Mouse (Mus musculus) intestine, embryonic 16.5 days (tissue): Measurements from ENCODE around the gene Gm17555. TPM values are rescaled to one million over a fixed set of nuclear protein-coding genes. Genes with fewer than 3 reads are reported as not detected.

Experiments used
- ATAC-seq: fragments of 200-750 bp; cut with Nextera tagmentation; 2 replicates; pipeline ENCODE4 v1.8.0; 2017; ENCODE audit warnings: moderate TSS enrichment, moderate library complexity
- H3K27ac ChIP-seq: fragments of 300-500 bp; sonication (generic); 2 replicates; pipeline ENCODE4 v1.5.1; 2014; ENCODE audit warnings: mild to moderate bottlenecking, low read length
- H3K27me3 ChIP-seq: fragments of 300-500 bp; sonication (generic); replicated peaks from 2 replicates; pipeline ENCODE4 v1.6.1; 2014; ENCODE audit warnings: low read length, control low read depth, mixed read lengths; ENCODE audit not compliant: control insufficient read depth, insufficient read depth
- H3K36me3 ChIP-seq: fragments of 300-500 bp; sonication (generic); 2 replicates; pipeline ENCODE4 v1.6.1; 2014; ENCODE audit warnings: low read length, control low read depth; ENCODE audit not compliant: control insufficient read depth, insufficient read depth
- H3K4me1 ChIP-seq: fragments of 300-500 bp; sonication (generic); 2 replicates; pipeline ENCODE4 v1.6.1; 2014; ENCODE audit warnings: low read length, control low read depth, mixed read lengths; ENCODE audit not compliant: control insufficient read depth, insufficient read depth
- H3K4me2 ChIP-seq: fragments of 300-500 bp; sonication (generic); 2 replicates; pipeline ENCODE4 v1.6.1; 2014; ENCODE audit warnings: low read depth, low read length, control low read depth
- H3K4me3 ChIP-seq: fragments of 300-500 bp; sonication (generic); 2 replicates; pipeline ENCODE4 v1.5.1; 2014; ENCODE audit warnings: mild to moderate bottlenecking, low read length
- H3K9ac ChIP-seq: fragments of 300-500 bp; sonication (generic); 2 replicates; pipeline ENCODE4 v1.6.1; 2014; ENCODE audit warnings: low read depth, low read length
- H3K9me3 ChIP-seq: fragments of 300-500 bp; sonication (generic); 2 replicates; pipeline ENCODE4 v1.6.1; 2016; ENCODE audit warnings: low read length, control low read depth; ENCODE audit not compliant: control insufficient read depth
- whole genome bisulfite sequencing: fragments of 180-500 bp; shearing (Covaris S2); extraction: QIAGEN DNeasy Blood & Tissue Kit; methylation state at CpG from one replicate; pipeline ENCODE4 v1.1.7; 2014; 5-methylcytosine and 5-hydroxymethylcytosine counted together
- polyA plus RNA-seq: library from polyadenylated mRNA; unstranded; fragments of >200 nt; fragmentation: Nextera tagmentation; extraction: Ambion mirVana; gene quantifications from 2 replicates; pipeline ENCODE4 v1.2.1, GENCODE M21; 2015

Gm17555 gene
- polyA plus RNA-seq, 1 experiment from 2014 or later, result not detected

DNA sequence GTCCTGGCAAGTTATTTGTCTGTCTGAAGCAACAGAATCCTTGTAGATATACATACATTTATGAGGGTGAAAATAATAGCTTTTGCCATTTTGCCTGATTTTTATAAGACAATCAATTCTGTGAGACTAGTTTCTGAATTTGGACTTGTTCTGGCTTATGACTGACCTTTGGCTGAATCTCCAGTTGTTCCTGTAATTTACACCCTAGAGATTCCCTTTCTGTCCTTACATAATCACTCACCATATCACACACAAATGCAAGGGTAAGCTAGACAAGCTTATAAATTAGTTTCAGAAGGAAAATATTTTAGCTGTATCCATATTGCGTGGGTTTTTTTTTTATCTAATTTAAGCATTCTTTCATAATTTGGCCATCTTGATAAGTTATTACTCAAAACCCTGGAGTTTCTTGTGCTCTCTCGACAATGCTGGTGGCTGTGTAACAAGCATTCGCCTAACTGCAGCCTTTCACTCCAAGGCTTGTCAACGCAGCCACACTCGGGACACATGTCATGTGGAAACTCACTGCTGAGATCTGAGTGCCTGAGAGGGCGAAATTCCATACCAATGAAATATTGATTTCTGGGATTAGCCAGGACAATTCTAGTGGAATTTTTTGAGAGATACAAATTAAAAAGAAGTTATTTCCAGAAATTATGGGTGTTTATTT lies 3.8 kb upstream of the Gm17555 start:
- H3K9ac ChIP-seq, result no peak overlapping the region
- H3K27me3 ChIP-seq, result no peaks in the 10 kb centered on the region
- no peaks in the 10 kb centered on the region for H3K36me3 ChIP-seq
- H3K4me1 ChIP-seq, result no peaks in the 10 kb centered on the region
- no peak for ATAC-seq
- no peak overlapping the region for H3K27ac ChIP-seq
- 0 out of 2 replicates have a peak, but pooled peaks cover 2% of the 10 kb centered on the region for H3K9me3 ChIP-seq
- H3K4me3 ChIP-seq, result no peak overlapping the region
- H3K4me2 ChIP-seq, result no peak overlapping the region
- WGBS, result 84% methylated on average over 6 of the region's 6 CpGs

DNA sequence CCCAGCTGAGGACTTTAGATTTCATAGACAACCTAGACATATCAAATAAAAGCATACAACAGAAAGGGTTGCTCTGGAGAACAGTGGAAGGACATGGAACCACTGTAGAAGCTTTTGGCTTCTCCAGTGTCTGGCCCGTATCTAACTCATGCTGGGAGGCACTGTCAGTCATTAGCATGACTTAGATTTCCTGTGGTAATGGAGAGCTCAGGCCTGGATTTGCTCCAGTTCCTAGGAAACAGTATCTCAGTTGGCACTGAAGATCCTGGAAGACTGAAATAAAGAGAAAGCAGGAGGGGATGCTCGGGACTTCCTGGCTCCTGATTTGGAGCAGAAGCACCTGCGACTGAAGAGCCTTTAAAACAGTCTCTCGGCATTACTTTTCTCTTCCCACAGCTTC lies 12.7 kb downstream of the Gm17555 start:
- H3K9me3 ChIP-seq, result no peaks in the 10 kb centered on the region
- H3K9ac ChIP-seq, result no peak overlapping the region
- H3K27me3 ChIP-seq, result no peaks in the 10 kb centered on the region
- ATAC-seq, result no peak
- 72% methylated on average over 4 of the region's 4 CpGs for WGBS
- H3K4me1 ChIP-seq, result no peaks in the 10 kb centered on the region
- H3K36me3 ChIP-seq, result no peaks in the 10 kb centered on the region
- H3K27ac ChIP-seq, result no peak overlapping the region
- H3K4me2 ChIP-seq, result no peak overlapping the region
- H3K4me3 ChIP-seq, result no peak overlapping the region

DNA sequence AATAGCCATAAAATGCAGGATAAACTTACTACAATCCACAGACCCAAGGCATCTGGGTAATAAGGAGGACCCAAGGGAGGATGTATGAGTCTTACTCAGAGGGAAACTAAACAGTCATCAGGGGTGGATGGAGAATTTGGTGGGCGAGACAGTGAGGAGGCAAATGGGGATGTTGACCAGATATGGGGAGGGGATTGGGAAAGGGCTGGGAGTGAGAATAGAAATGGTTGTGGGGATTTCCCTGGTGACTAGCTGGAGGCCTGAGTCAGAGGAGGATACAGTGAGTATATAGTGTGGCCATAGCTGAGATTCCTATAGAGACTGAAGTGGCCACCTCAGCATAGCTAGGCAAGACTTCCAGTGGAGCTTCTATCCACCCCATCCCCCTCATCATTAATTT lies 16.8 kb downstream of the Gm17555 start:
- H3K36me3 ChIP-seq, result no peaks in the 10 kb centered on the region
- WGBS, result 72% methylated on average over 1 of the region's 1 CpGs
- ATAC-seq, result no peak
- H3K9ac ChIP-seq, result no peak overlapping the region
- H3K27me3 ChIP-seq, result no peaks in the 10 kb centered on the region
- H3K4me1 ChIP-seq, result no peaks in the 10 kb centered on the region
- no peaks in the 10 kb centered on the region for H3K9me3 ChIP-seq
- H3K4me2 ChIP-seq, result no peak overlapping the region
- no peak overlapping the region for H3K27ac ChIP-seq
- no peak overlapping the region for H3K4me3 ChIP-seq

DNA sequence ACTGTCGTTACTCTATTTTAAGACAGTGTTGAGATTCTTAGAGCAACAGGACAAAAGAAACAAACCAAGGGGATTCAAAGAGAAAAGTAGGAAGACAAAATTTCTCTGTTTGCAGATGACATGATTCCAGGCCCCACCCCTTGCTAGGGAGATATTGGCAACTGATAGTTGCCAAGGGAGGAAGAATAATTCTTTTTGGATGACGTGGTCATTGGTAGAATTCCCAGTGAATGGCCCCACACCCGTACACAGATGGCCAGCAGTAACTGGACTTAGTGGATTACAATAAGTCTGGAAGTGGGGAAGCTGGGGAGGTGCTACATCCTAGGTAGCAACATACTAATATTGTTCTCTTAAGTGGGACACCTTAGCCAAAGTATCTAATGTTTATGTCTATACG lies 22.0 kb downstream of the Gm17555 start:
- Histone ChIP-seq H3K36me3 (no peaks in the 10 kb centered on the region), H3K4me1 (no peaks in the 10 kb centered on the region), H3K27me3 (no peaks in the 10 kb centered on the region), H3K4me2 (no peak overlapping the region), H3K4me3 (no peak overlapping the region), H3K27ac (no peak overlapping the region), H3K9me3 (no peaks in the 10 kb centered on the region), H3K9ac (no peak overlapping the region)
- WGBS, result 77% methylated on average over 4 of the region's 4 CpGs
- no peak for ATAC-seq

DNA sequence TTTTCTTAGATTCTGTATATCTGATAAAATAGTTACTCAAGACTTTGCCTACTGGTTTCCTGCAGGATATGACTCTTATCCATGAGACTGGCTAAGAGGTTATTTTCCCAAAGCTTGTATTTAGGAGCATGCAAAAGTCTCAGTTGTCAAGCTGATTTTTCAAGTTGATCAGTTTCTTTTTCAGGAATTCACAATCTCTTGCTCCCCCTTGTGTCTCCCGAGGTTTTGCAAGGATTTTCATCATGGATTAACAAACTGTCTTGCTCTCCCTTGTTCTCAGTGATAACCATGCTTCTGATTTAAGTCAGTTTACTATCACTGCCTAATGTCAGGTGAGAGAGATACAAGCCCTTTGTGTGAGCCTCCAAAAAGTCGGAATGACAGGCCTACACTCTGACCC lies 30.5 kb downstream of the Gm17555 start:
- Histone ChIP-seq H3K36me3 (no peaks in the 10 kb centered on the region), H3K4me3 (no peak overlapping the region), H3K9ac (no peak overlapping the region), H3K27ac (no peak overlapping the region), H3K27me3 (no peaks in the 10 kb centered on the region), H3K4me1 (no peaks in the 10 kb centered on the region), H3K9me3 (no peaks in the 10 kb centered on the region), H3K4me2 (no peak overlapping the region)
- 34% methylated on average over 2 of the region's 2 CpGs for WGBS
- no peak for ATAC-seq

DNA sequence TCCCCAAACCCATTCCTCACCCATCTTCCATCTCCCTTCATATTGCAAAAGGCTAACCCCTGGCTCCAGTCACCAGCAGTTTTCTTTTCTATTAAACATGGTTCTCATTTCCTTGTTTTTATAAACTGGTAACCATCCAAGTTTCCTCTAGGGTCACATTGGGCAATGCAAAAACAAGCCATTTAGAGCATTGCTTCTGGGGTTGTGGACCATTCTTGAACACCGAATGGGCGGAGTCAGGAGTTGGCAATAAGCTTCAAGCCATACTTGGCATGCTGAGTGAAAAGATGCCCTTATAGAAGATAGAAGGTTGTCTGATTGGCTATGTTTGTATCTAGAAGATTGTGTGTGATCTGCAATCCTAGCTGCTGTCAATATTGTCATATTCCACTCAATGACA lies 33.6 kb downstream of the Gm17555 start:
- no peak for ATAC-seq
- WGBS, result 93% methylated on average over 2 of the region's 2 CpGs
- no peaks in the 10 kb centered on the region for H3K4me1 ChIP-seq

DNA sequence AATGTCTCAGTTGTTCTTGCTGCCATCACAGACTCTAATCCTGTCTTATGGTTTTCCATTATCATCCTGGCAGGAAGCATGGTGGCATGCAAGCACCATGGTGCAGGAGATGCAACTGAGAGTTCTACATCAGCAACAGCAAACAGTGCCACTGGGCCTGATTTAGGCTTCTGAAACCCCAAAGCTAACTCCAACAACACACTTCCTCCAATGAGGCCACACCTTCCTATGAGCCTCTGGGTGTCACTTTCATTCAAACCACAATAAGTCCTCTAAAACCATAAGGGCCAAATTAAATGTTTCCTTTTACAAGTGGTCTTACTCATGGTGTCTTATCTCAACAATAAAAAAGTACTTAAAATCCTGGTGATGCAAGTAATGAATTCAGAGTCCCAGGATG lies 37.3 kb downstream of the Gm17555 start:
- Histone ChIP-seq H3K27ac (no peak overlapping the region), H3K9ac (no peak overlapping the region), H3K36me3 (no peaks in the 10 kb centered on the region), H3K9me3 (no peaks in the 10 kb centered on the region), H3K4me3 (no peak overlapping the region), H3K4me2 (no peak overlapping the region), H3K27me3 (no peaks in the 10 kb centered on the region), H3K4me1 (no peaks in the 10 kb centered on the region)
- no peak for ATAC-seq

More for the DNA sequence above, 33.6 kb downstream of the Gm17555 start:
- no peak overlapping the region for H3K9ac ChIP-seq
- no peak overlapping the region for H3K4me3 ChIP-seq
- no peak overlapping the region for H3K27ac ChIP-seq
- no peaks in the 10 kb centered on the region for H3K36me3 ChIP-seq
- H3K4me2 ChIP-seq, result no peak overlapping the region
- no peaks in the 10 kb centered on the region for H3K9me3 ChIP-seq
- H3K27me3 ChIP-seq, result no peaks in the 10 kb centered on the region

Other genes starting within 250 kb of the Gm17555 start
- 0.31 and 0.33 TPM in 2 replicates for gene Fgf7, start 180.4 kb upstream of the Gm17555 start, polyA plus RNA-seq
- not detected in 2 replicates for gene Fam227b, start 63.1 kb upstream of the Gm17555 start, polyA plus RNA-seq
- 23.7 and 27.7 TPM in 2 replicates for gene Dtwd1, start 63.0 kb upstream of the Gm17555 start, polyA plus RNA-seq